Comparison of ENCODE assay signal across 17 mouse cellular contexts in the genomic region with DNA sequence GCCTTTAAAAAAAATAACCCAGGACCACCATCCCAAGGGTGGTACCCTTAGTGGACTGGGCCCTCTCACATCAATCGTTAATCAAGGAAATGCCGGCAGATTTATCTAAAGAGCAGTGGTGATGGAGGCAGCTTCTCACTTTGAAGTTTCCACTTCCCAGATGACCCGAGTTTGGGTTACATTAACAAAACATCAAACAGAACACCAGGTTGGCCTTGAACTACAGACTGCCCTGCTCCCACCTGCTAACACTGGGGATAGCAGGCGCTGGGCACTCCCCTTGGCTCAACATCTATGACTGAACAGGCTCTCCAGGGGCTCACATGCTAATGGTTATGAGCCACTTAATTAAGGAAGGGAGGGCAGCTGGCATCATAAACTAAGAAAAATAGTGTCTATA. TPM values are rescaled to one million over a fixed set of nuclear protein-coding genes. Genes with fewer than 3 reads are reported as not detected.
DNase-seq lines count a peak whose midpoint lies in the region; TF ChIP-seq lines count a peak whose summit lies in the region.
"Had no signal": no experiment of that assay in that cellular context is flagged by ENCODE, and none has a peak within 500 bp of the region (broad histone marks: within the 10 kb centered on the region; RNA-seq: fewer than 3 reads in every experiment).

No protein-coding gene starts in this region.

- H3K36me3 ChIP-seq in liver, adult 2 months (ENCODE audit: control insufficient read depth, insufficient read depth, low read length): no peaks in the 10 kb centered on the region
- H3K36me3 ChIP-seq: G1E had no signal

- TF ChIP-seq CTCF in liver, adult 2 months (IDR thresholded peaks at IDR 0.05; ENCODE audit: low read depth, low read length): no peak

- H3K9ac ChIP-seq in liver, adult 2 months (ENCODE audit: low read depth, low read length): no peak overlapping the region

- H3K79me2 ChIP-seq in liver, adult 2 months (ENCODE audit: control insufficient read depth, insufficient read depth, low read length): no peaks in the 10 kb centered on the region

- DNase-seq in heart, adult 11 months: peak; percentile 63
- DNase-seq in heart, adult 18-20 months: no peak
- peak; percentile 74 for DNase-seq in liver, adult 2 months (ENCODE audit: extremely low read depth, low read depth, low spot score)
- no peak for DNase-seq in liver
- DNase-seq: adrenal gland, adult 2 months; adrenal gland, adult 8-10 months; adrenal gland, postnatal 10 days; adrenal gland, postnatal 14 days; adrenal gland, postnatal 25 days; adrenal gland, postnatal 36 days; B cell, adult 2 months; cerebellum, adult 11 months; cerebellum, adult 11-12 months; cerebellum, adult 18-20 months had no signal

- H3K4me3 ChIP-seq in liver, adult 2 months (ENCODE audit: insufficient read depth, low read depth, low read length): no peak overlapping the region

- no peak for TF ChIP-seq POLR2A in liver, adult 2 months (IDR thresholded peaks at IDR 0.05; ENCODE audit: extremely low read depth, insufficient read depth, low read length)

- 24% methylated on average over 4 of the region's 4 CpGs for WGBS in liver, adult 2 months

- peaks cover 3% of the 10 kb centered on the region; the same call in 1 of the 2 replicates for H3K4me1 ChIP-seq in liver, adult 2 months (ENCODE audit: control insufficient read depth, insufficient read depth, low read length)

- H3K27ac ChIP-seq in liver, adult 2 months (replicated peaks; ENCODE audit: insufficient read depth, low read depth, low read length): peak overlapping the region; percentile 43

- no peaks in the 10 kb centered on the region for H3K27me3 ChIP-seq in liver, adult 2 months (ENCODE audit: control insufficient read depth, insufficient read depth, low read length)
- H3K27me3 ChIP-seq: CH12.LX, Patski had no signal

RNA-seq across cellular contexts. Expression of gene Shld1, which starts 10.6 kb away (rescaled TPM):
- total RNA-seq in heart, adult 18-20 months (2021): 10 to 100 TPM; 36.7 to 57.1 TPM
- 14.1 and 17.1 TPM in 2 replicates for total RNA-seq in liver, adult 2 months (2014; rRNA removed)
- 7.6 and 8.7 TPM in 2 replicates for polyA plus RNA-seq in liver, adult 2 months (2012; rRNA removed)

Comparison
In these comparisons a context has a peak if more than half of its experiments do, and no peak if none do; other contexts are left out.
1. DNase-seq: peak in heart, adult 11 months (single experiment) and liver, adult 2 months (single experiment); none in heart, adult 18-20 months (0 of 2) and liver (single experiment).